Mouse (Mus musculus) myocyte (in vitro differentiated cells): ENCODE measurements around the gene Rab2b. TPM values are rescaled to one million over a fixed set of nuclear protein-coding genes. Genes with fewer than 3 reads are reported as not detected.
"Not testable (repeated sequence)": the region's sequence is repeated elsewhere in the genome, so short reads cannot be mapped to it uniquely, and the experiment has no call there.

Experiments
- H3K27me3 ChIP-seq: one replicate; pipeline ENCODE4 v1.6.1; 2011; ENCODE audit not compliant: control insufficient read depth, insufficient read depth, insufficient read length
- H3K36me3 ChIP-seq: one replicate; pipeline ENCODE4 v1.6.1; 2011; ENCODE audit not compliant: control insufficient read depth, insufficient read depth
- H3K4me2 ChIP-seq: one replicate; pipeline ENCODE4 v1.6.1; 2011; ENCODE audit warnings: low read depth, control low read depth
- H3K4me3 ChIP-seq: one replicate; pipeline ENCODE4 v1.5.1; 2011; ENCODE audit warnings: mild to moderate bottlenecking, control low read depth, moderate library complexity
- H3K79me2 ChIP-seq: one replicate; pipeline ENCODE4 v1.6.1; 2011; ENCODE audit not compliant: control insufficient read depth, insufficient read depth
- H3ac ChIP-seq: one replicate; pipeline ENCODE4 v1.6.1; 2011; ENCODE audit not compliant: control insufficient read depth, insufficient read length
- CEBPB ChIP-seq: IDR thresholded peaks from 2 replicates; pipeline ENCODE4 v1.6.1; 2011; ENCODE audit warnings: mild to moderate bottlenecking, moderate library complexity; ENCODE audit not compliant: poor library complexity, insufficient read depth, severe bottlenecking
- E2F4 ChIP-seq: IDR thresholded peaks from one replicate; pipeline ENCODE4 v1.6.1; 2011; ENCODE audit warnings: mild to moderate bottlenecking, control low read depth, moderate library complexity; ENCODE audit not compliant: insufficient read depth
- MAX ChIP-seq: IDR thresholded peaks from one replicate; pipeline ENCODE4 v1.6.1; 2011; ENCODE audit warnings: low read depth, mild to moderate bottlenecking, control low read depth
- MYOD1 ChIP-seq, 3 experiments: IDR thresholded peaks; one replicate each; pipeline ENCODE4 v1.6.1; 2011; ENCODE audit warnings: control low read depth in 2 of 3, low read depth in 2 of 3, mild to moderate bottlenecking in 2 of 3, moderate library complexity in 1 of 3; ENCODE audit not compliant: insufficient read length in 2 of 3, control insufficient read depth in 1 of 3
- MYOG ChIP-seq, 3 experiments: IDR thresholded peaks; one replicate each; pipeline ENCODE4 v1.6.1; 2011; ENCODE audit warnings: control low read depth in 2 of 3, low read depth in 2 of 3, mild to moderate bottlenecking in 2 of 3; ENCODE audit not compliant: insufficient read length in 2 of 3, control insufficient read depth in 1 of 3, insufficient read depth in 1 of 3
- POLR2A ChIP-seq: IDR thresholded peaks from one replicate; pipeline ENCODE4 v1.6.1; 2011; ENCODE audit warnings: low read depth, mild to moderate bottlenecking, control low read depth, moderate library complexity; ENCODE audit not compliant: insufficient read length
- POLR2AphosphoS2 ChIP-seq: IDR thresholded peaks from one replicate; pipeline ENCODE4 v1.6.1; 2011; ENCODE audit warnings: low read depth, control low read depth; ENCODE audit not compliant: insufficient read length
- REST ChIP-seq: IDR thresholded peaks from one replicate; pipeline ENCODE4 v1.6.1; 2011; ENCODE audit warnings: mild to moderate bottlenecking, control low read depth, moderate library complexity; ENCODE audit not compliant: insufficient read depth, insufficient read length
- SRF ChIP-seq: IDR thresholded peaks from one replicate; pipeline ENCODE4 v1.6.1; 2011; ENCODE audit warnings: low read depth; ENCODE audit not compliant: control insufficient read depth, insufficient read length
- TCF12 ChIP-seq: IDR thresholded peaks from one replicate; pipeline ENCODE4 v1.6.1; 2011; ENCODE audit warnings: mild to moderate bottlenecking, control low read depth; ENCODE audit not compliant: poor library complexity, insufficient read depth, severe bottlenecking
- TCF3 ChIP-seq: IDR thresholded peaks from one replicate; pipeline ENCODE4 v1.6.1; 2011; ENCODE audit warnings: low read depth, control low read depth; ENCODE audit not compliant: insufficient read length
- USF1 ChIP-seq: IDR thresholded peaks from one replicate; pipeline ENCODE4 v1.6.1; 2011; ENCODE audit warnings: low read depth, mild to moderate bottlenecking, control low read depth, moderate library complexity
- polyA plus RNA-seq: library from polyadenylated mRNA; unstranded; fragments of >200 nt; fragmentation: generic; extraction: Trizol; gene quantifications from one replicate; pipeline ENCODE4 v1.2.1, GENCODE M21; 2012; ENCODE audit warnings: missing spikeins

Gene Rab2b
- polyA plus RNA-seq, 1 experiment = 4.9 TPM

DNA sequence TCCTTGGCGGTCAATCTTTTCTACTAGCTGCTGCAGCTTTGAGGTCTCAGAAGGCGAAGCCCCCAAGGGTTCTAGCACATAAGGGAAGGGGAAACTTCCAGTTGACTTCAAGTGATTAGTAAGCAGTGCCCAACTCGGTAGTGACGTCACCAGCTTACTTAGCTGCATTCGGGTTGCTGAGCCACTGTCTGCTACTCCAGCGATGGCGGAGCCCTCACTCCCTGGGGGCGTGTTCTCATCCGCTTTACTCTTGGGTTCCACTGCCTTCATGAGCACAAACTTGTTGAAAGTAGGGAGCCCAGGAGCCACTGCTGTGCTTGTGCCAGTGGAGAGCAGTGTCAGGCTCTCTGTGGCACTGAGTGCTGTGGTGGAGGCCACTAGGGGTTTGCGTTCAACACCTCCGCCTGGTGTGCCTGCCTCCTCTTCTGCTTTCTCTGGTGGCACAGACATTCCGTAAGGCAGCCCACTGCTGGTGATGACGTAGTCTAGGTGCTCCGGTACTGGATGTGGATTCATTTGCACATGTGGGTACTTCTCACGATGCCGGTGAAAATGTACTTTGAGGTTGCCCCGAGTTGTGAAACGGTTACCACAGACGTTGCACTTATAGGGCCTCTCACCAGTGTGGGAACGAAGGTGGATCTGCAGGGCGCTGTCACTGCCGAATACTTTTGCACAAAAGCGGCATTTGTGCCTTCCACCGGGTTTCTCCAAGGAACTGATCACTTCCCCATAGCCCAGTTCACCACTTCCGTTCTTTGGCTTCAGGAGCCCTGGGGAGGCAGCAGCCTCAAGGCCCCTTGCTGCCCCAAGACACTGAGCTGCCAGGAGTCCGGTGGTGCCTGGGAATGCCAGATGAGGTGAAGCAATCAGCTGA is 34.8 kb upstream of the Rab2b start:
- no peak overlapping the region for H3K4me3 ChIP-seq
- H3K27me3 ChIP-seq = no peaks in the 10 kb centered on the region
- H3K4me2 ChIP-seq = no peak overlapping the region
- H3ac ChIP-seq = no peak overlapping the region
- H3K79me2 ChIP-seq = no peaks in the 10 kb centered on the region
- TF ChIP-seq POLR2AphosphoS2 (no peak), TCF12 (no peak), CEBPB (no peak), REST (no peak), SRF (no peak), MAX (no peak), MYOG (IDR thresholded peaks at IDR 0.05; ENCODE audit: control insufficient read depth in 1 of 3, insufficient read depth in 1 of 3, insufficient read length in 2 of 3, low read depth in 2 of 3) (no peak), TCF3 (no peak), E2F4 (no peak), POLR2A (no peak), MYOD1 (IDR thresholded peaks at IDR 0.05; ENCODE audit: control insufficient read depth in 1 of 3, insufficient read length in 2 of 3, low read depth in 2 of 3) (no peak), USF1 (no peak)
- H3K36me3 ChIP-seq = no peaks in the 10 kb centered on the region

DNA sequence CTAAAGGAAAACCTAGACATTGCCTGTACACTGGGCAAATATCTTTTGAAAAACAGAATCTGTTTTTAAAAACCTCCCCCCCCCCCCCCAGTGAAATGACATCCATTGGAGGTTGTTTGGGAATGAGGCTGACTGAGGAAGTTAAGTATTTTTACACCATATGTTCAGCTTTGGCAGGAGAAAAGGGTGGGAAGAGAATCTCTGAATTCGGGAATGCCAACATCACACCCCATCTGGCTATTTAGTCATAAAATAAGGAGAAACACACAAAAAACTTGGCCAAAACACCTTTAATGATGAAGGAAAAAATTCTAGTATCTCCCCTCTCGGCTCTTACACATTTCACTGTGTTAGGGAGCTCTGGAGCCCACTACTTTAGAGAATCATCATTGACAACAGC is 31.6 kb upstream of the Rab2b start:
- H3ac ChIP-seq = no peak overlapping the region

GRCm38 (mm10) chr14:52310343-52310742 is 31.0 kb upstream of the Rab2b start:
- not testable (repeated sequence) for H3K4me3 ChIP-seq, H3ac ChIP-seq, H3K27me3 ChIP-seq, H3K4me2 ChIP-seq, H3K36me3 ChIP-seq, H3K79me2 ChIP-seq

More for the DNA sequence above, 31.6 kb upstream of the Rab2b start:
- TF ChIP-seq USF1 (no peak), MYOG (IDR thresholded peaks at IDR 0.05; ENCODE audit: control insufficient read depth in 1 of 3, insufficient read depth in 1 of 3, insufficient read length in 2 of 3, low read depth in 2 of 3) (no peak)
- Histone ChIP-seq H3K27me3 (no peaks in the 10 kb centered on the region), H3K79me2 (no peaks in the 10 kb centered on the region), H3K4me2 (no peak overlapping the region), H3K4me3 (no peak overlapping the region), H3K36me3 (no peaks in the 10 kb centered on the region)

GRCm38 (mm10) chr14:52306100-52306499 is 26.8 kb upstream of the Rab2b start:
- TF ChIP-seq TCF12 (no peak), E2F4 (no peak), MYOG (IDR thresholded peaks at IDR 0.05; ENCODE audit: control insufficient read depth in 1 of 3, insufficient read depth in 1 of 3, insufficient read length in 2 of 3, low read depth in 2 of 3) (no peak), MAX (no peak)
- peak overlapping the region; percentile 72 for H3K4me3 ChIP-seq
- no peaks in the 10 kb centered on the region for H3K27me3 ChIP-seq

GRCm38 (mm10) chr14:52304644-52305271 is 25.4 kb upstream of the Rab2b start, which contains the start of gene Mettl3:
Gene Mettl3 (minus strand): TSS chr14:52305128.
- Histone ChIP-seq H3K36me3 (no peaks in the 10 kb centered on the region), H3K27me3 (no peaks in the 10 kb centered on the region), H3ac (peak within 1 kb of the TSS; percentile 31), H3K4me2 (peak within 1 kb of the TSS; percentile 94), H3K79me2 (peaks cover 33% of the 10 kb centered on the region), H3K4me3 (peak within 1 kb of the TSS; percentile 72)
- peak; percentile 27 for TF ChIP-seq POLR2AphosphoS2
- TF ChIP-seq E2F4 = peak; percentile 35
- no peak for TF ChIP-seq TCF3
- peak; percentile 40 for TF ChIP-seq POLR2A

More at GRCm38 (mm10) chr14:52306100-52306499, 26.8 kb upstream of the Rab2b start:
- Histone ChIP-seq H3K79me2 (peaks cover 32% of the 10 kb centered on the region), H3K36me3 (no peaks in the 10 kb centered on the region), H3K4me2 (peak overlapping the region; percentile 64), H3ac (no peak overlapping the region)

- not testable (repeated sequence) for H3K27me3 ChIP-seq, H3K4me2 ChIP-seq, H3ac ChIP-seq
- H3K36me3 ChIP-seq = peaks cover 11% of the 10 kb centered on the region
- peak overlapping the region; percentile 72 for H3K4me3 ChIP-seq
- peaks cover 33% of the 10 kb centered on the region for H3K79me2 ChIP-seq
Observed at GRCm38 (mm10) chr14:52303517-52303916, 24.2 kb upstream of the Rab2b start.
